Mouse (Mus musculus): Measurements from ENCODE around the gene Irf2bp2.

DNA sequence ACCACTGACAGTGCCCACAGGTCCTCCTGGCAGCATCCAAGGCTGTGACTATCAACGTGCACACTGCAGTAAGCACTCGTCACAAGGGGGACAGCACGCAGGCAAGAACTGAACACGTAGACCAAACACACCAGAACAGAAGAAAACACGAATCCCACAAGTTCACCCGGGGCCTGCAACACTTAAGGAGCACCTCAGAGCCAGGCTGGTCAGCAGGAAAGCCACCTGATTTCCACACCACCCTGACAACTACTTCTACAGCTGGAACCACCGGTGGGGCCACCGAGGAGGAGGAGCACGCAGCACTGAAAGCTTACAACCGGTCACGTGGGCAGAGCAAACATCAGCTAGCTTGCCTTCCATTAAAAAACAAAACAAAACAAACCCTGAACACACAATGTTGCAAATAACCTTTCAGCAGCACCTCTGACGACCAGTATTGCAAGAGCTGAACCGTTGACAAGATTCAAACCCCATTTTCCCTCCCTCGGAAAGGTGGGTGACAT is 3.7 kb downstream of the Irf2bp2 start:
- TF ChIP-seq CTCF (IDR thresholded peaks at IDR 0.05; ENCODE audit: insufficient read depth, low read depth, low read length) (no peak), POLR2A (IDR thresholded peaks at IDR 0.05; ENCODE audit: insufficient read depth, low read depth, low read length) (no peak)

All from olfactory bulb, adult 2 months (tissue).